Mouse (Mus musculus) cerebellum, adult 8-10 months (tissue): ENCODE measurements around the gene Hba-a2.
"Not testable (repeated sequence)": the region's sequence is repeated elsewhere in the genome, so short reads cannot be mapped to it uniquely, and the experiment has no call there.

Source experiments
- DNase-seq: peaks from one replicate; pipeline ENCODE4 v3.0.0; 2022

The Hba-a2 gene

DNA sequence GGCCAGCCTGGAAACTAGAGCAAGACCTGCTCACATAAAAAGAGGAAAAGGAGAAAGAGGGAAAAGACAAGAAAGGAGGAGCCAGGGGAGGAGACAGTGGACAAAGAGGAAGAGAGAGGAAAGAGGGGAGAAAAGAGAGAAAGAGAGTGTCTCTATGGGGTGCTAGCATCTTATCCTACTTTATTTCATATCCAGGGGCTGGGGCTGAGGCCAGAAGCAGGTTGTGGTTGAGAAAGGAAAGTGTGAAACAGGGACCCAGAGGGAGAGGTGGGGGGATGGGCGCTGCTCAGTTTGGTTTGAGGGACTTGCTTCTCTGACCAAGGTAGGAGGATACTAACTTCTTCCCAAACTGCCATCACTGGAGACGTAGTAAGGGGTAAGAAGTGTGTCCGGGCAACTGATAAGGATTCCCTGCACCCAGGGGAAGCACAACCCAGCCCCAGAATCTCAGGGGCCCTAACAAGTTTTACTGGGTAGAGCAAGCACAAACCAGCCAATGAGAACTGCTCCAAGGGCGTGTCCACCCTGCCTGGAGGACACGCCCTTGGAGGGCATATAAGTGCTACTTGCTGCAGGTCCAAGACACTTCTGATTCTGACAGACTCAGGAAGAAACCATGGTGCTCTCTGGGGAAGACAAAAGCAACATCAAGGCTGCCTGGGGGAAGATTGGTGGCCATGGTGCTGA is 13.1 kb upstream of the Hba-a2 start, which contains the start of gene Hba-a1:
TSS of gene Hba-a1 (plus strand) at position 421 of the 687 bp plus-strand sequence.
- DNase-seq, result not testable (repeated sequence)

- not testable (repeated sequence) for DNase-seq
These were observed 11.7 kb upstream of the Hba-a2 start for GRCm38 (mm10) chr11:32284582-32284981.

DNA sequence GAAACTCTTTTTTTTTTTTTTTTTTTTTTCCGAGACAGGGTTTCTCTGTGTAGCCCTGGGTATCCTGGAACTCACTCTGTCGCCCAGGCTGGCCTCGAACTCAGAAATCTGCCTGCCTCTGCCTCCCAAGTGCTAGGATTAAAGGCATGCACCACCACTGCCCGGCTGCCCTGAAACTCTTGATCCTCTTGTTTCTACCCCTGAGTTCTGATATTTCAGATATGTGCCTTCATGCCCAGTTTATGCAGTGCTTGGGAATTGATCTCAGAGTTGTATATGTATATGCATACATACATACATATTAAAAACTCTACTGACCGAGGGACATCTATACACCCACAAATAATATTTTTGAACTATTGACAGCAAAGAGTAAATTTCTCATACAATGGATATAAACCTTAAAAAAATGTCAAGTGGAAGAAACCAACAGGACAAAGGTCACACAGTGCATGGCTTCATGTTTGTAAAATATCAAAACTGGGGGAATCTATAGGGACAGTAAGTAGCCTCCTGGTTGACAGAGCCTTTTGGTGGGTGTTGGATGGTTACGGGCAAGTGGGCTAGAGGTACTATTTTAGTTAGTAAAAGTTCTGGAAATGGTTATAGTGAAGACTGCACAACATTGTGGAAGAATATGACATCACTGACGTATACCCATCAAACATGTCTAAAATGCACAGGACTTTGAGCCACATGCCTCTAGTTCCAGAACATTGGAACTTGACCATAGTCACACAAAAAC is 11.1 kb upstream of the Hba-a2 start:
- DNase-seq, result no peak

DNA sequence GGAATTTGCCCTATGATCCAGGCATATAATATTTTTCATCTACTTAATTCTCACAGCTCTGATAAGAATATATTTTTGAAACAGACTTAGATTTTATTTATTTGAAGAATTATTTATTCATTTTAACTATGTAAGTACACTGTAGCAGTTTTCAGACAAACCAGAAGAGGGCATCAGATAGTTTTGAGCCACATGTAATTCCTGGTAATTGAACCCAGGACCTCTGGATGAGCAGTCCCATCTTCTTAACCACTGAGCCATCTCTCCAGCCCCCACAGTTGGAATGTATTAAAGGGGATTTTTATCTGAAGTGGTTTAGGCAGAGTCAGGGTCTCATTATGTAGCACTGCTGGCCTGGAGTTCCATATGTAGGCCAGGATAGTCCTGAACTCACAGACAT is 10.4 kb upstream of the Hba-a2 start:
- not testable (repeated sequence) for DNase-seq

- DNase-seq, result peak; percentile 83
These were observed 9.4 kb upstream of the Hba-a2 start, which contains the start of gene Hbq1b for GRCm38 (mm10) chr11:32286695-32287492. Gene Hbq1b, plus strand, starts transcription at chr11:32286965.

DNA sequence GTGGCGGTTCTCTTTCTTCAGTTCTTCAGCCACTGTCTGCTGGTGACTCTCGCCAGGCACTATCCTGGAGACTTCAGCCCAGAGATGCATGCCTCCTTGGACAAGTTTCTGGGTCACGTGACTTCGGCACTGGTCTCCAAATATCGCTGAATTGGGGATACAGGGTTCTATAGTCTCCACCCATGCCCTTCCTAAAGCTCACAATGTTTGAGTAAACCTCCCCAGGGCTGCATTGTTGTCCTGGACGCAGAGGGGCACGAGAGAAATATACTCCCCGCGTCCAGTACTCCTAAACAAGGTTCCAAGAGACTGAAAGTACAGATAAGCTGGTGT is 8.8 kb upstream of the Hba-a2 start:
- no peak for DNase-seq

DNA sequence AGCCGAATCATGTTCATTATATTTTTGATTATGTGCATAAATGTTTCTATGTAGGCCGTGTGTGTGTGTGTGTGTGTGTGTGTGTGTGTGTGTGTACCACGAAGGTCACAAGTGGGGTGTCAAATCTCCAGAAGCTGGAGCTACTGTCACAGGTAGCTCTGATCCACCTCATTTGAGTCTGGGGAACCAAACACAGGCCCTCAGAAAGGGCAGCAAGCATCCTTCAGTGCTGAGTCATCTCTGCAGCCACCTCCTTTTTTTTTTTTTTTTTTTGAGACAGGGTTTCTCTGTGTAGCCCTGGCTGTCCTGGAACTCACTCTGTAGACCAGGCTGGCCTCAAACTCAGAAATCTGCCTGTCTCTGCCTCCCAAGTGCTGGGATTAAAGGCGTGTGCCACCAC is 3.5 kb upstream of the Hba-a2 start:
- not testable (repeated sequence) for DNase-seq

DNA sequence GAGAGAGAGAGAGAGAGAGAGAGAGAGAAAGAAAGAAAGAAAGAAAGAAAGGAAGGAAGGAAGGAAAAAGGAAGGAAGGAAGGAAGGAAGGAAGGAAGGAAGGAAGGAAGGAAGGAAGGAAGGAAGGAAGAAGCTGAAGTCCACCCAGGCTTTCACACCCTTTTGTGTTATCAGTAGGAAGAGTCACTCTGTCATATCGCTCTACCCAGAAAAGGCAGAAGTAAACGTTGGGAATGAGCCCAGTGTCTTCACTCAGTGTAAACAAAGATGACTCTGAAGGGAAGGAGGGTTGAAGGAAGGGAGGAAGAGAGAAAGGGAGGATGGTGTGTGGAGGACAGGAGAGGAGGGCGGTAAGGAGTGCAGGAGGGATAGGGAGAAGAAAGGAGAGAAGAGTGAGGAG is 2.8 kb upstream of the Hba-a2 start:
- not testable (repeated sequence) for DNase-seq

DNA sequence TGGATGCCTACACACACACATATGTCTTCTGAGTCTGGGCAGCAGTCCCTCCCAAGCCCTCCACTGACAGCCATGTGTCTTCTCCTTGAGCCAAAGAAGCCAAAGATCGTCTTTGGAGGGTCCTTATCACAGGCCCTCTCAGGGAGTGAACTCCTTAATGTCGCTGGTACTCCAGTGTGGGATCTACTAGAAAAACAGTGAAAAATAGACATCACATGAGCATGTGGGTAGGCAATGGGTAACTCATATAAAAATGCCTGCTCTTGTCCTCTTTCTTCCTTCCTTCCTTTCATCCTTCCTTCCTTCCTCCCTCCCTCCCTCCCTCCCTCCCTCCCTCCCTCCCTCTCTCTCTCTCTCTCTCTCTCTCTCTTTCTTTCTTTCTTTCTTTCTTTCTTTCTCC is 1.1 kb downstream of the Hba-a2 start:
- not testable (repeated sequence) for DNase-seq

DNA sequence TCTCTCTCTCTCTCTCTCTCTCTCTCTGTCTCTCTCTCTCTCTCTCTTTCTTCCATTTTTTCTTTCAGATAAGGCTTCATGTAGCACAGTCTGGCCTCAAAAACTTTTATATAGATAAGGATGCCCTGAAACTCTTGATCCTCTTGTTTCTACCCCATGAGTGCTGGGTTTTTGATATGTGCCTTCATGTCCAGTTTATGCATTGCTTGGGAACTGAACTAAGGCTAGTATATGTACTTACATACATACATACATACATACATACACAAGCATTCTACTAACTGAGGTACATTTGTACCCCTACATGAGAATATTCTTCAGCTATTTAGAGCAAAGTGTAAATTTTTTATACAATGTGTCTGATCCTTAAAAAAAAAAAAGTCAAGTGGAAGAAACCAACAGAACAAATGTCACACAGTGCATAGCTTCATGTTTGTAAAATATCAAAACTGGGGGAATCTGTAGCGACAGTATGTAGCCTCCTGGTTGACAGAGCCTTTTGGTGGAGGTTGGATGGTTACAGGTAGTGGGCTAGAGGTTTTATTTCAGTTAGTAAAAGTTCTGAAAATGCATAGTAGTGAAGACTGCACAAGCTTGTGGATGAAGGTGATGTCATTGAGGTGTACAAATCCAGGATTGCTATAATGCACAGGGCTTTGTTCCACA is 1.7 kb downstream of the Hba-a2 start:
- DNase-seq, result no peak

GRCm38 (mm10) chr11:32298532-32298918 is 2.2 kb downstream of the Hba-a2 start:
- no peak for DNase-seq

DNA sequence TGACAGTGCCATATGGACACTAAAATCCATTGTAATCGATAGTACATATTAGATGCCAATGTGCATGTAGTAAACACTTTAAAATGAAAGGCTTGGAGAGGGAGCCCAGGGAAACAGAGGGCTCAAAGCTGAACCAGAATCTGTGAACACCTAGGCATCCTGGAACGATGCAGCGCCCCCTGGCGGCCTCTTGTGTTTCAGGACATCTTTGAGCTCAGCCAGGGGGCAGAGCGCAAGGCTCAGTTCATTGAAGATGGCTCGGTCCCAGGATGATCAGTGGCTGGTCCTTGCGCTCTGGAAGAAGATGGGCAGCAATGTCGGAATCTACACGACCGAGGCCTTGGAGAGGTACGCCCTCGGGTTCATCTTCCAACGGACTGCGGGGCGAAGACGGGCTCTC is 3.6 kb downstream of the Hba-a2 start, which contains the start of gene Hbq1a:
TSS of gene Hbq1a (plus strand) at position 205 of the 400 bp plus-strand sequence.
- peak; percentile 61 for DNase-seq

DNA sequence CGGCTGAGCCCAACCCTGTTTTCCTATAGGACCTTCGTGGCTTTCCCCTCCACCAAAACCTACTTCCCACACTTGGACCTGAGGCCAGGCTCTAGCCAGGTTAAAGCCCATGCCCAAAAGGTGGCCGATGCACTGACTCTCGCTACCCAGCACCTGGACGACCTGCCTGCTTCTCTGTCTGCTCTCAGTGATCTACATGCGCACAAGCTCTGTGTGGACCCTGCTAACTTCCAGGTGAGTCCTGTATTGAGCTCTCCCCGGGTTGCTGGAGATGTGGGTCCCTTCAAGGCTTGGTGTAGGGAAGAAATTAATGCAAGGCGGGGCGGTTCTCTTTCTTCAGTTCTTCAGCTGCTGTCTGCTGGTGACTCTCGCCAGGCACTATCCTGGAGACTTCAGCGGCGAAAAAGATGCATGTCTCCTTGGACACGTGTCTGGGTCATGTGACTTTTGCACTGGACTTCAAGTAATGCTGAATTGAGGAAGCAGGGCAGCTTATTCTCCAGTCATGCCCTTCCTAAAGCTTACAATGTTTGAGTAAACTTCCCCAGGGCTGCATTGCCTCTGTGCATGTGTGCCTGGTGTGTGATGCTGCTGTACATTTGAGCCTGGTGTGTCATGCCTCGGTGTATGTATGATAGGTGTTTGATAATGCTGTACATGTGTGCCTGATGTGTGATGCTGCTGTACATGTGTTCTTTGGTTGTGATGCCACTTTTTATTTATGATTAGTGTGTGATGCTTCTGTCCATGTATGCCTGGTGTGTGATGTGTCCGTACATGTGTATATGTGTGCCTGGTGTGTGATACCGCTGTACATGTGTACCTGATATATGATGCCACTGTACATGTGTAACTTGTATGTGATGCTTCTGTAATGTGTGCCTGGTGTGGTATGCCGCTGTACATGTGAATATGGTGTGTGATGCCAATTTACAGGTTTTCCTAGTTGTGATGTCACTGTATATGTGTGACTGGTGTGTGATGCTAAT is 4.3 kb downstream of the Hba-a2 start:
- no peak for DNase-seq

DNA sequence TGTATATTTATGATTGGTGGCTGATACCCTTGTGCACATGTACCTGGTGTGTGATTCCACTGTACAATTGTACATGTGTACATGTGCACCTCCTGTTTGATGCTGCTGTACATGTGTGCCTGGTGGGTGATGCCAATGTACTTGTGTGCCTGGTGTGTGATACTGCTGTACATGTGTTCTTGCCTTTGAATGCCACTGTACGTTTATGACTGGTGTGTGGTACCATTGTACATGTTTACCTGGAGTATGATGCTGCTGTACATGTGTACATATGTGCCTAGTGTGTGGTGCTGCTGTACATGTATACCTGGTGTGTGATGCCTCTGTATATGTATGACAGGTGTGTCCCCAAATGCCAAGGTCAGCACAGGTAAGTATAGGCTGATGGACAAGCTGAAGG is 5.2 kb downstream of the Hba-a2 start:
- DNase-seq, result no peak

GRCm38 (mm10) chr11:32302824-32303419 is 6.6 kb downstream of the Hba-a2 start:
- DNase-seq, result no peak

- DNase-seq, result no peak
These were observed 7.2 kb downstream of the Hba-a2 start for GRCm38 (mm10) chr11:32303455-32303854.

DNA sequence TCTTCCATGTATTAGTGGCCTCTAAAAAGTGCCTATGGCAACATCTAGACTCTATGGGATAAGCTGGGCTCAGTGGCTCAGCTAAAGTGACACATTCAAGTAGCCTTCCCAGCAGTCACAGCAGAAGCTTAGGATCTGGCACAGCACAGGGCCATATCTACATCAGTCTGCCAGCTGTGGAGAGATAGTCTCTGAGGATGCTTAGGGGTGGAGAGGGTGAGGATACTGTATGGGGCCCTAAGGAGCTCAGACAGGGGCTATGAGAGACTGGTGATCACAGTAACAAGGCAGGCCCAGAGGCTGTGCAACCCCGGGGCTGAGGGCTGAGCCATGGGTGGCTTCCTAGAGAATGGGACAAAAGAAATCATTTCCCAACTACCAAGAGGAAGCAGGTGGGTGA is 10.7 kb downstream of the Hba-a2 start:
- no peak for DNase-seq

GRCm38 (mm10) chr11:32309446-32309845 is 13.2 kb downstream of the Hba-a2 start:
- DNase-seq, result no peak

DNA sequence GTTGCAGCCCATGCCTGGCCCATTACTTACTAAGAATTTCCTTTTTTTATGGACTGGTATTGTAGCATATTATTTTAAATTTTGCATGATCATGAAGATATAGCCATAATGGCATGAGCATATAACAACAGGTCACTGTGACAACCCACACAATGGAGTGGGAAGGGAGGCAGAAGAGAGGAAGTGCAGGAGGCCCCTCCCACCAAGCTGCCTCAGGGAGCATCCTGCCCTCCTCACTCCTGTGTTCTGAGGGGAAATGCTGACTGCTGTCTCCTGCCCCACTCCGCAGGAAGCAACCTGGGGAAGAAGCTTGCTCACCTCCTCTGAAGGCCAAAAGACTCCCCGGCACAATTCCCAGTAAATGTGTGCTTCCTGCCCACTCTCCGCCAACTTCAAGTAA is 13.6 kb downstream of the Hba-a2 start:
- no peak for DNase-seq

DNA sequence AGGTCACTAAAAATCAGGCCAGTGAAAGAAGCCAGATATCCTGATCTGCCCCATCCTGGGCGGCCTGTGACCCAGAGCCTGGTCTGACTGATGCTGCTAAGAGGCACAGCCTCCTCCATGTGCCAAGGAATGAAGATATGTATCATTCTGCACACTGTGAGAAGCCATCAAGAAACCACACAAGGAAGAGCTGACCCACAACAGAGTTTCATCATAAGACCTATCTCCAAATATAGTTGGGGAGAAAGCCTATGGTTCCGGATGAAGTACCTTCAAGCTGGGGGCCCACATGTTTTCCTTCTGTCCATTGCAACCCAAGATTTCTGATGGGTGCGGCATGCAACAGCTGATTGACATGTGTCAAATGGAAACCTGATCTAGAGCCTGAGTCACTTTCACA is 19.7 kb downstream of the Hba-a2 start:
- DNase-seq, result no peak

GRCm38 (mm10) chr11:32320507-32321195 is 24.4 kb downstream of the Hba-a2 start:
- DNase-seq, result no peak
